Mouse (Mus musculus) left cerebral cortex, adult 2 months (tissue): ENCODE results near the gene Lipc. TPM values are rescaled to one million over a fixed set of nuclear protein-coding genes. Genes with fewer than 3 reads are reported as not detected.
A peak's percentile ranks its signal among the peaks of the same experiment; 100 is the strongest.

Experiments used
- DNase-seq, 2 experiments: peaks; one replicate each; pipeline ENCODE4 v3.0.0; 2021 to 2022; ENCODE audit warnings: low spot score in 2 of 2, mixed read lengths in 1 of 2; ENCODE audit errors: extremely low spot score in 1 of 2
- H3K27ac ChIP-seq: fragments of 200-600 bp; 2 replicates; pipeline ENCODE4 v1.8.1; 2022
- H3K4me3 ChIP-seq: fragments of 200-600 bp; 2 replicates; pipeline ENCODE4 v1.8.1; 2022
- CTCF ChIP-seq: fragments of 200-600 bp; IDR thresholded peaks from 2 replicates; pipeline ENCODE4 v1.8.1; 2022; ENCODE audit warnings: antibody characterized with exemption, mild to moderate bottlenecking, moderate library complexity
- intact Hi-C: fragments of 180-260 bp; cut with DNase I; formaldehyde crosslinking; loops from one replicate; pipeline ENCODE4 v1.15.1; 2025
- total RNA-seq, 2 experiments: library from RNA; stranded (reverse); gene quantifications; 2 replicates each; pipeline ENCODE4 v1.2.3; 2021

Gene Lipc
- total RNA-seq, 2 experiments from 2014 or later = 0.20 TPM; not detected in 1

- TF ChIP-seq CTCF = no peak
- intact Hi-C loops = no loop called here
- Histone ChIP-seq H3K4me3 (no peak overlapping the region), H3K27ac (no peak overlapping the region)
- DNase-seq = no peak
Observed at GRCm38 (mm10) chr9:70926820-70927588, 25.0 kb downstream of the Lipc start.

- intact Hi-C loops = no loop called here
- no peak for DNase-seq
Observed at GRCm38 (mm10) chr9:70925225-70925624, 26.8 kb downstream of the Lipc start.

GRCm38 (mm10) chr9:70924763-70925162 lies 27.3 kb downstream of the Lipc start:
- intact Hi-C loops = no loop called here
- no peak overlapping the region for H3K4me3 ChIP-seq
- DNase-seq = no peak
- no peak overlapping the region for H3K27ac ChIP-seq
- TF ChIP-seq CTCF = peak; percentile 34; the same call in 1 of the 2 replicates

More at GRCm38 (mm10) chr9:70925225-70925624, 26.8 kb downstream of the Lipc start:
- TF ChIP-seq CTCF = no peak
- Histone ChIP-seq H3K4me3 (no peak overlapping the region), H3K27ac (no peak overlapping the region)

GRCm38 (mm10) chr9:70921781-70922565 lies 30.1 kb downstream of the Lipc start:
- Histone ChIP-seq H3K27ac (no peak overlapping the region), H3K4me3 (no peak overlapping the region)
- peak; percentile 18 to 21 for DNase-seq
- TF ChIP-seq CTCF = no peak
- intact Hi-C loops = no loop called here

GRCm38 (mm10) chr9:70921132-70921531 lies 30.9 kb downstream of the Lipc start:
- no peak for DNase-seq
- intact Hi-C loops = no loop called here
- no peak overlapping the region for H3K4me3 ChIP-seq
- no peak for TF ChIP-seq CTCF
- no peak overlapping the region for H3K27ac ChIP-seq

- TF ChIP-seq CTCF = no peak
- H3K4me3 ChIP-seq = no peak overlapping the region
- H3K27ac ChIP-seq = no peak overlapping the region
- DNase-seq = no peak
- intact Hi-C loops = no loop called here
Observed at GRCm38 (mm10) chr9:70919271-70919670, 32.8 kb downstream of the Lipc start.

GRCm38 (mm10) chr9:70916516-70916915 lies 35.5 kb downstream of the Lipc start:
- Histone ChIP-seq H3K4me3 (no peak overlapping the region), H3K27ac (no peak overlapping the region)
- no peak for TF ChIP-seq CTCF
- no peak for DNase-seq
- intact Hi-C loops = no loop called here

- no peak for DNase-seq
- no peak for TF ChIP-seq CTCF
- Histone ChIP-seq H3K4me3 (no peak overlapping the region), H3K27ac (no peak overlapping the region)
- intact Hi-C loops = no loop called here
Observed at GRCm38 (mm10) chr9:70915356-70915685, 36.7 kb downstream of the Lipc start.

- intact Hi-C loops = no loop called here
- H3K4me3 ChIP-seq = no peak overlapping the region
- peak; percentile 16 for TF ChIP-seq CTCF
- no peak for DNase-seq
- H3K27ac ChIP-seq = no peak overlapping the region
Observed at GRCm38 (mm10) chr9:70914659-70915355, 37.2 kb downstream of the Lipc start.

GRCm38 (mm10) chr9:70911163-70911562 lies 40.9 kb downstream of the Lipc start:
- H3K4me3 ChIP-seq = no peak overlapping the region
- no peak for TF ChIP-seq CTCF
- DNase-seq = no peak
- no peak overlapping the region for H3K27ac ChIP-seq
- intact Hi-C loops = no loop called here

GRCm38 (mm10) chr9:70910351-70910750 lies 41.7 kb downstream of the Lipc start:
- TF ChIP-seq CTCF = no peak
- no peak for DNase-seq
- no peak overlapping the region for H3K27ac ChIP-seq
- intact Hi-C loops = no loop called here
- no peak overlapping the region for H3K4me3 ChIP-seq
